Mouse (Mus musculus) left cerebral cortex, postnatal 36 days (tissue): Measurements from ENCODE around the gene Cnp. TPM values are rescaled to one million over a fixed set of nuclear protein-coding genes. Genes with fewer than 3 reads are reported as not detected.
A peak's percentile ranks its signal among the peaks of the same experiment; 100 is the strongest.
"Not testable (repeated sequence)": the region's sequence is repeated elsewhere in the genome, so short reads cannot be mapped to it uniquely, and the experiment has no call there.

Source experiments
- DNase-seq, 2 experiments: peaks; one replicate each; pipeline ENCODE4 v3.0.0; 2021 to 2022; ENCODE audit warnings: low spot score in 2 of 2, mixed read lengths in 1 of 2
- intact Hi-C: fragments of 180-260 bp; cut with DNase I; formaldehyde crosslinking; loops from one replicate; pipeline ENCODE4 v1.15.1; 2025
- total RNA-seq, 2 experiments: library from RNA; stranded (reverse); gene quantifications; 2 replicates each; pipeline ENCODE4 v1.2.3; 2021

Cnp gene
- total RNA-seq, 2 experiments from 2014 or later: 167 to 298 TPM

- intact Hi-C loops: no loop called here
- DNase-seq: no peak
Measured at GRCm38 (mm10) chr11:100613241-100613640, 38.5 kb downstream of the Cnp start.

GRCm38 (mm10) chr11:100616332-100616731, 41.6 kb downstream of the Cnp start:
- intact Hi-C loops: no loop called here
- no peak for DNase-seq

GRCm38 (mm10) chr11:100616836-100617235, 42.1 kb downstream of the Cnp start:
- intact Hi-C loops, DNase-seq: not testable (repeated sequence)

DNA sequence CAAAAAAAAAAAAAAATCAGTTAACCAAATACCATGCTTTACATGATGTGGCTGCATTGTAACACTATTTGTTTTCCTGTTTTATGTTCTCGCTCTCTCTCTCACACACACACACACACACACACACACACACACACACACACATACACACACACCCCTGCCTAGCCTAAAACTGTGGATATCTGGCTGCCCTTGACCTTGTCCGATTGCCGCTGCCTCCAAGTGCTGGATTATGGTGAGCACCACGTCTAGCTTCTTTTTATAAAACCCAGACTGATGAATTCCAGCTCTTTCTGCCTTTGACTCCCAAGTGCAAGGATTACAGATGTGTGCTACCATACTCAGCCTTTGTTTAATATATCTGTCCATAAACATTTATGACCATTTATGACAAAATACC, 42.8 kb downstream of the Cnp start:
- DNase-seq: no peak
- intact Hi-C loops: no loop called here

GRCm38 (mm10) chr11:100618761-100619484, 44.2 kb downstream of the Cnp start, which contains the start of gene Nkiras2:
Gene Nkiras2 (plus strand): TSS chr11:100619244.
- peak; percentile 46 to 48 for DNase-seq
- intact Hi-C loops: loop anchor here (1.0 kb wide), 1 partner anchor 44 kb away; no protein-coding TSS in a partner anchor

GRCm38 (mm10) chr11:100619485-100619975, 44.8 kb downstream of the Cnp start:
- intact Hi-C loops: loop anchor here (1.0 kb wide), 1 partner anchor 44 kb away; no protein-coding TSS in a partner anchor
- peak; percentile 97 for DNase-seq

GRCm38 (mm10) chr11:100619982-100620381, 45.3 kb downstream of the Cnp start, which contains the start of gene Dnajc7:
Gene Dnajc7 (minus strand): TSS chr11:100620168.
- intact Hi-C loops: loop anchor here (1.0 kb wide), 1 partner anchor 45 kb away; no protein-coding TSS in a partner anchor
- DNase-seq: no peak

- peak; percentile 95 to 96 for DNase-seq
- intact Hi-C loops: no loop called here
Measured at GRCm38 (mm10) chr11:100622714-100623113, 48.0 kb downstream of the Cnp start.

DNA sequence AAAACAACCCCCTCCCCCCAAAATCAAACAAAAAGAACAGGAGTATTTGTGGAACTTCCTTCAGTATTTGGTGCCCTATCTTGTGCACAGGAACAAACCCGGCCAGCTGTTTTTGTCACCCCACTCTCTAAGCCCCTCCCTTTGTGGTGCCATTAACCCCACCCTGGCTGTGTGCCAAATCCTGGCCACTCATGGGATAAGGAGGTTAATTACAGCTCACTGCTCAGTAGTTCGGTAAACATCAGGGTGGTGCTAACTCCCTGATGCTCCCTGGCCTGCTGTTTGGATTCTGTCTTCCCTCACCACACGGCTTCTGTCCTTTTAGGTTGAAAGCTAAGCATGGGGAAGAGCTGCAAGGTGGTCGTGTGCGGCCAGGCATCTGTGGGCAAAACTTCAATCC, 49.2 kb downstream of the Cnp start:
- intact Hi-C loops: no loop called here
- no peak for DNase-seq

DNA sequence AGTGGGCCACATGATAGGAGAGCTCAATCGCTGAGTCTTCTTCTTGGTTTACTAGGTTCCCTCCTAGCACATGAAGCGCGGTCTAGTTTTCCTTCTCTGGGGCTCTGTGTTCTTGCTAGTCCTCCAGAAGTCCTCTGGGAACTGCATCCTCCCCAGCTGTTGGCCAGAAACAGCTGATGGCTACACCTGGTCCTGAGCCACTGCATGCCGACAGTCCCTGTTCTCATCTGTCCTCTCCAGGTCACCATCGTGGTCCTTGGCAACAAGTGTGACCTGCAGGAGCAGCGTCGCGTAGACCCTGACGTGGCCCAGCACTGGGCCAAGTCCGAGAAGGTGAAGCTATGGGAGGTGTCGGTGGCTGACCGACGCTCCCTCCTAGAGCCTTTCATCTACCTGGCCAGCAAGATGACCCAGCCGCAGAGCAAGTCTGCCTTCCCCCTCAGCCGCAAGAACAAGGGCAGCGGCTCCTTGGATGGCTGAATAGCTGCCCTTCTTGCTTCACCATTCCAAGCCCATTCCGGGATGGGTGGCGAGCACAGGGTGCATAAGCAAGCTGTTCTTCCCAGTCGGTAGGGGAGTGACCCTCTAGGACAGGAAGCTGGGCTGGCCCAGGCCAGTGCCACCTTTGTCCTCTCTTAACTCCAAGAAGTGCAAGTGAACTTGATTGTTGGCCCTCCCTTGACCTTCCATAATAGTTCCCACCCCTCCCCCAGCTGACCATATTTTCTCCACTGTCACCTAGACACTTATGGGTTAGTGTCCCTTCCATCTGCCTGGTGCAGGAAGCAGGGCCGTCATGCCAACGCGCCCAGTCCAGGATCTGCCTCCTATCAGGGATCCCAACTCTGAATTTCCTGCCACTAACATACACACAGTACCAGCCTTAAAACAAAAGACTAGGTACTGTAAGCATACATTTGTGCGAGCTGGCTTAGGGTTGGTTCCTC, 51.3 kb downstream of the Cnp start:
- intact Hi-C loops: no loop called here
- DNase-seq: no peak

GRCm38 (mm10) chr11:100626701-100627195, 52.0 kb downstream of the Cnp start:
- DNase-seq: peak; percentile 55 to 65
- intact Hi-C loops: loop anchor here (1.0 kb wide), 1 partner anchor 69 kb away; no protein-coding TSS in a partner anchor

- intact Hi-C loops: no loop called here
- no peak for DNase-seq
Measured at GRCm38 (mm10) chr11:100628056-100628455, 53.4 kb downstream of the Cnp start.

- intact Hi-C loops: no loop called here
- DNase-seq: no peak
Measured at GRCm38 (mm10) chr11:100628862-100629352, 54.2 kb downstream of the Cnp start.

DNA sequence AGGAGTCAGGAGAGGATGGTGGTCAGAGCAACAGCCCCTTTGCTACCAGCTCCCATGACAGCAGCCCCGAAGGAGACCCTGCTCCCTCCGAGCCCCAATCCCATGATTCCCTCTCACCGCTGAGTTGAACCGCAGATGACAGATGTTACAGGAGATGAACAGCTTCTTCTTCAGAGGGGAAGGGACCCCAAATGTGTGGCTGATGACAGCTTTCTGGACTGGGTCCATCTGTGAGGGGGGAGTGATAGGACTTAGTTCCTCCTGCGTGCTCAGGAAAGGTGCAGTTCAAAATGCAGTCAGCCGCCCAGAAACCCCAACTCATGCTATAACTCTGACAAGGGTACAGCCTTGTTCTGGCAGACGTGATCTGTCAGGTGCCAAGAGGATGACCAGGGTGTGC, 59.8 kb downstream of the Cnp start:
- intact Hi-C loops: no loop called here
- no peak for DNase-seq

- DNase-seq: peak; percentile 57 to 69
- intact Hi-C loops: no loop called here
Measured at GRCm38 (mm10) chr11:100640159-100640906, 65.6 kb downstream of the Cnp start.
